8 mouse cellular contexts compared by ENCODE assay signal in the genomic region with DNA sequence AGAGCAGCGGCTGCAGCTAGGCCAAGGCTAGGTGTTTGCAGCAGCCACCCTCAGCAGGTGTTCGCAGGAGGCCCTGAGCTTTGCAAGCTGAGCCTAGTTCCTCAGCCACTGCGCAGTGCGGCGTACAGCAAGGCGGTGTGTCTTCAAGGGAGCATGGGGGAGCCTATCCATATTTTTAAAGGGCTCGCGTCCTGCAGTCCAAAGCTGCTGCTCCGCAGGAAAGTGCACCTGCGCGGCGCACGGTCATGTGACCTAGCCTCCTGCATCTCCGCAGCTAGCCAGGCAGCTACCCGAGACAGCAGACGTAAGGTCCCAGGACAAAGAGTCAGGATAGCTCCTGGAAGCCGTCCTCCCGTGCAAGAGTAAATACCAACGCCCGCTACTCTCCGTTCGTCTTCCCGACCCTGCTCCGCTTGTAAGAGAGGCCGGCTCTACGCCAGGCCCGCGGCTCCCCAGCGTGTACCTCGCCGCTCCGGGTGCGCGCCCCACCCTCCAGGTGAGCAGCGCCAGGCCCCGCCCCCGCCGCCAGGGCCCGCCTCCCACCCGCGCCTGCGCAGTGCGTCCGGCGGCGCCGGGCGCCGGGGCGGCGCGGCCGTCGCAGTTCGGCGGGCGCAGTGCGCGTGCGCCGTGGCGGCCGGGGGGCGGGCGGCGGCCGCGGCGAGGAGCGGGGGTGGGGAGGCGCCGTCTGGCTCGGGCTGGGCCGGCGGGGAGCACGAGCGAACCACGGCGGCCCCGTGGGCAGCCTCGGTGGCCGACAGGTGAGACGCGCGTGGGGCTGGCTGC. TPM values are rescaled to one million over a fixed set of nuclear protein-coding genes. Genes with fewer than 3 reads are reported as not detected.
DNase-seq lines count a peak whose midpoint lies in the region; ATAC-seq and TF ChIP-seq lines count a peak whose summit lies in the region.

A gene (plus strand): TSS at position 648 of the 783 bp plus-strand sequence.

- no peak for TF ChIP-seq CTCF in G1E (IDR thresholded peaks at IDR 0.05; ENCODE audit: low read depth, low read length)
- 0 out of 2 replicates have a peak, but pooled peaks have one; percentile 6 for TF ChIP-seq CTCF in cerebellum, adult 2 months (IDR thresholded peaks at IDR 0.05; ENCODE audit: borderline replicate concordance, insufficient read depth, low read depth, low read length)
- TF ChIP-seq CTCF in olfactory bulb, adult 2 months (IDR thresholded peaks at IDR 0.05; ENCODE audit: insufficient read depth, low read depth, low read length): no peak

- peak within 1 kb of the TSS; percentile 93 for H3K4me3 ChIP-seq in G1E (ENCODE audit: low read depth, low read length)
- peak within 1 kb of the TSS; percentile 90 for H3K4me3 ChIP-seq in cerebellum, adult 2 months (replicated peaks; ENCODE audit: insufficient read depth, low read depth, low read length)
- H3K4me3 ChIP-seq in lung, embryonic 15.5 days: peak within 1 kb of the TSS; percentile 88
- peak within 1 kb of the TSS; percentile 98 for H3K4me3 ChIP-seq in olfactory bulb, adult 2 months (ENCODE audit: insufficient read depth, low read depth, low read length)

- H3K36me3 ChIP-seq in G1E (replicated peaks): peaks cover 32% of the 10 kb centered on the region
- H3K36me3 ChIP-seq in lung, embryonic 15.5 days: 0 out of 2 replicates have a peak, but pooled peaks cover 3% of the 10 kb centered on the region

- DNase-seq in G1E (ENCODE audit: low spot score): peak; percentile 83
- DNase-seq in cerebellum, adult 2 months: peak; percentile 93 to 95
- peak; percentile 32 for DNase-seq in layer of hippocampus, adult 9-10 months (ENCODE audit: low spot score)
- peak; percentile 72 for DNase-seq in thymus, adult 18-20 months

- under 1% methylated on average over 85 of the region's 85 CpGs for WGBS in cerebellum, adult 2 months
- under 1% methylated on average over 53 of the region's 85 CpGs for WGBS in lung, embryonic 15.5 days
- WGBS in olfactory bulb, adult 2 months: 1% methylated on average over 85 of the region's 85 CpGs

- peak within 1 kb of the TSS; percentile 97 for H3K4me2 ChIP-seq in lung, embryonic 15.5 days

- H3K27me3 ChIP-seq in G1E (ENCODE audit: insufficient read depth, low read length): no peaks in the 10 kb centered on the region
- H3K27me3 ChIP-seq in cerebellum, adult 2 months (ENCODE audit: control insufficient read depth, insufficient read depth, low read length): no peaks in the 10 kb centered on the region
- H3K27me3 ChIP-seq in lung, embryonic 15.5 days: no peaks in the 10 kb centered on the region

- peaks cover 6% of the 10 kb centered on the region; the same call in 1 of the 2 replicates for H3K9me3 ChIP-seq in G1E (replicated peaks)
- H3K9me3 ChIP-seq in lung, embryonic 15.5 days: 0 out of 2 replicates have a peak, but pooled peaks cover 4% of the 10 kb centered on the region

- H3K27ac ChIP-seq in cerebellum, adult 2 months (ENCODE audit: insufficient read depth, low read length): peak within 1 kb of the TSS; percentile 89
- H3K27ac ChIP-seq in lung, embryonic 15.5 days: peak within 1 kb of the TSS; percentile 97
- peak within 1 kb of the TSS; percentile 85 for H3K27ac ChIP-seq in olfactory bulb, adult 2 months (ENCODE audit: insufficient read depth, low read depth, low read length)

- no peak; the same call in none of the 2 replicates for TF ChIP-seq POLR2A in cerebellum, adult 2 months (IDR thresholded peaks at IDR 0.05; ENCODE audit: borderline replicate concordance, insufficient read depth, low read length)
- TF ChIP-seq POLR2A in olfactory bulb, adult 2 months (IDR thresholded peaks at IDR 0.05; ENCODE audit: insufficient read depth, low read depth, low read length): peak; percentile 54; the same call in 1 of the 2 replicates

- peak within 1 kb of the TSS; percentile 95 for H3K9ac ChIP-seq in lung, embryonic 15.5 days

- H3K4me1 ChIP-seq in G1E (ENCODE audit: insufficient read depth, low read depth, low read length): peaks cover 49% of the 10 kb centered on the region
- H3K4me1 ChIP-seq in cerebellum, adult 2 months (ENCODE audit: control insufficient read depth, insufficient read depth, low read length): no peaks in the 10 kb centered on the region; the same call in 1 of the 2 replicates
- peaks cover 24% of the 10 kb centered on the region for H3K4me1 ChIP-seq in lung, embryonic 15.5 days
- peaks cover 7% of the 10 kb centered on the region; the same call in 1 of the 2 replicates for H3K4me1 ChIP-seq in olfactory bulb, adult 2 months (ENCODE audit: control insufficient read depth, insufficient read depth, low read length)

- peak; percentile 43 for ATAC-seq in G1E (ENCODE audit: extremely low read depth, insufficient number of reproducible peaks, low FRiP score, poor library complexity, severe bottlenecking)
- peak; percentile 79 for ATAC-seq in frontal cortex, adult (ENCODE audit: low TSS enrichment)
- peak; percentile 52 to 57 for ATAC-seq in hematopoietic stem cell, adult 5-6 weeks (replicated peaks in 1 of 2; ENCODE audit: insufficient read depth in 1 of 2, low FRiP score in 2 of 2, low TSS enrichment in 1 of 2, low read depth in 1 of 2, poor library complexity in 2 of 2, severe bottlenecking in 2 of 2)
- peak; percentile 82 for ATAC-seq in lung, embryonic 15.5 days (ENCODE audit: borderline replicate concordance, extremely low read depth, low FRiP score, low TSS enrichment)

RNA-seq across cellular contexts. Expression of the gene that starts here (rescaled TPM):
- 49.7 and 51.6 TPM in 2 replicates for total RNA-seq in G1E (2014; fragmentation: Nextera tagmentation)
- total RNA-seq in G1E (2017): 51.3 and 57.0 TPM in 2 replicates
- polyA plus RNA-seq in G1E (2012): 8.0 and 9.7 TPM in 2 replicates
- polyA plus RNA-seq in cerebellum, adult 2 months (2012; rRNA removed): 61.6 and 68.0 TPM in 2 replicates
- 67.7 and 70.2 TPM in 2 replicates for total RNA-seq in hematopoietic stem cell, adult 5-6 weeks (2017)
- polyA plus RNA-seq in lung, embryonic 15.5 days (2015; fragmentation: Nextera tagmentation; extraction: Ambion mirVana): 85.7 and 87.5 TPM in 2 replicates
- polyA plus RNA-seq in olfactory bulb, adult 2 months (2012; ENCODE audit: insufficient read depth, insufficient read length, low replicate concordance, missing spikeins): not detected in 2 replicates

Comparison
In these comparisons a context has a peak if more than half of its experiments do, and no peak if none do; other contexts are left out.
1. Peak in every context shown above with its lines: DNase-seq, ATAC-seq, H3K4me3 ChIP-seq and H3K27ac ChIP-seq.
2. DNase-seq: peak in every context shown above with its lines; median percentile 94 in cerebellum, adult 2 months; 83 in G1E; 72 in thymus, adult 18-20 months; 32 in layer of hippocampus, adult 9-10 months.